Mouse (Mus musculus) megakaryocyte, embryonic 14.5 days (primary cell): ENCODE data around the gene Glis2.

Experiments used
- FLI1 ChIP-seq: IDR thresholded peaks from 2 replicates; pipeline ENCODE4 v1.6.1; 2012; ENCODE audit warnings: low read length, inconsistent platforms, mixed read lengths
- GATA1 ChIP-seq: IDR thresholded peaks from 3 replicates; pipeline ENCODE4 v1.6.1; 2012; ENCODE audit warnings: mixed read lengths, low read length, inconsistent platforms, borderline replicate concordance

GRCm38 (mm10) chr16:4567912-4568311, 26.6 kb upstream of the Glis2 start:
- TF ChIP-seq GATA1: no peak
- TF ChIP-seq FLI1: no peak
